Mouse (Mus musculus) neural tube, embryonic 13.5 days (tissue): ENCODE results near the gene Slc6a6. TPM values are rescaled to one million over a fixed set of nuclear protein-coding genes. Genes with fewer than 3 reads are reported as not detected.

ENCODE experiments used
- ATAC-seq: fragments of 200-750 bp; cut with Nextera tagmentation; 2 replicates; pipeline ENCODE4 v1.8.0; 2017; ENCODE audit warnings: low read depth, mild to moderate bottlenecking, moderate TSS enrichment, moderate library complexity
- H3K27ac ChIP-seq: fragments of 300-500 bp; sonication (generic); replicated peaks from 2 replicates; pipeline ENCODE4 v1.5.1; 2015; ENCODE audit warnings: moderate library complexity, mild to moderate bottlenecking, inconsistent platforms
- H3K27me3 ChIP-seq: fragments of 300-500 bp; sonication (generic); 2 replicates; pipeline ENCODE4 v1.6.1; 2015; ENCODE audit warnings: mild to moderate bottlenecking, inconsistent platforms
- H3K36me3 ChIP-seq: fragments of 300-500 bp; sonication (generic); 2 replicates; pipeline ENCODE4 v1.6.1; 2015; ENCODE audit warnings: mild to moderate bottlenecking, inconsistent platforms
- H3K4me1 ChIP-seq: fragments of 300-500 bp; sonication (generic); replicated peaks from 2 replicates; pipeline ENCODE4 v1.6.1; 2015; ENCODE audit warnings: inconsistent platforms
- H3K4me2 ChIP-seq: fragments of 300-500 bp; sonication (generic); 2 replicates; pipeline ENCODE4 v1.6.1; 2015; ENCODE audit warnings: inconsistent platforms, mild to moderate bottlenecking, moderate library complexity
- H3K4me3 ChIP-seq: fragments of 300-500 bp; sonication (generic); 2 replicates; pipeline ENCODE4 v1.5.1; 2015; ENCODE audit warnings: mild to moderate bottlenecking, inconsistent platforms
- H3K9ac ChIP-seq: fragments of 300-500 bp; sonication (generic); 2 replicates; pipeline ENCODE4 v1.6.1; 2015; ENCODE audit warnings: moderate library complexity, mild to moderate bottlenecking, inconsistent platforms
- H3K9me3 ChIP-seq: fragments of 300-500 bp; sonication (generic); 2 replicates; pipeline ENCODE4 v1.6.1; 2016; ENCODE audit warnings: inconsistent platforms
- WGBS: fragments of 180-500 bp; shearing (Covaris S2); methylation state at CpG from one replicate; pipeline ENCODE4 v1.1.7; 2015; 5-methylcytosine and 5-hydroxymethylcytosine counted together
- polyA plus RNA-seq: library from polyadenylated mRNA; unstranded; fragments of >200 nt; fragmentation: Nextera tagmentation; extraction: Ambion mirVana; gene quantifications from 2 replicates; pipeline ENCODE4 v1.2.1, GENCODE M21; 2015

The Slc6a6 gene
- polyA plus RNA-seq, result 63.7 and 70.0 TPM in 2 replicates

DNA sequence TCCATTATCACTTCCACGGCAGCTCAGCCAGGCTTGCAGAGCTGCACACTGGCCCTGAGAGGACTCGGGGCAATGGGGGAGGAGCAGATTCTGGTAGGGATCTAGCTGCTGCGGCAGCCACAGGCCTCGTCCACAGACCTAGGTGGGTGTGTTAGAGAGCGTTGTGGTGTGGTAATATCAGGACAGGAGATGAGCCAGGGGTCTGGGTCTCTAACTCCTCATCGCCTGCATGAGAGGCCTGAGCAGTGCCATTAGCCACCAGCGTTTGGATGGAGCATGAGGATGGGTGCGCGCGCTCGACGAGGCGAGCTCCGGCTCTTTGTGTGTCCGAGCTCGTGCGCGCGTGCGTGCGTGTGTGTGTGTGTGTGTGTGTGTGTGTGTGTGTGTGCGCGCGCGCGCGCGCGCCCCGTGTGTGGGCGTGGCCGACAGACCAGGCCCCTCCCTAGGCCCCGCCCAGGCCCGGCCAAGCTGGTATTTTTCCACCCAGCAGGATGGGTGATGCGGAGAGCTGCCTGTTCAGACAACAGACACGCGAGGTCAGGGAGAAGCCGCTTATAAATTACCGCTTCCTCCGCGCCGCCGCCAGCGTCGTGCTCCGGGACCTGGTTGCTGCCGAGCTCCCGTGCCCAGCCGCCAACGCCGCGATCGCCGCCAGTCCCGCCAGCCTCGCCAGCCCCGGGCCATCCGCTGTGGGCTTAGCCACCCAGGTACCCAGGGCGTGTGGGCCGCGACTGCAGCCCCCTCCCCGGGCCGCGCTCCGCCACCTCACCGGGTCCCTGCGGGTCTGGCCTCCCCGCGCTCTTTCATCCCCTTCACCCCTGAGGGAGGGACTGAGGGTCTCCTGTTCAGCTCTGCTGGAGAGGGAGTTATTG, at the start of gene Slc6a6:
Gene Slc6a6 (plus strand): TSS at position 452 of the 872 bp plus-strand sequence.
- H3K9ac ChIP-seq, result peak within 1 kb of the TSS; percentile 97
- no peaks in the 10 kb centered on the region for H3K27me3 ChIP-seq
- H3K4me1 ChIP-seq, result peaks cover 67% of the 10 kb centered on the region
- peak within 1 kb of the TSS; percentile 83 for H3K4me3 ChIP-seq
- peak; percentile 88 for ATAC-seq
- H3K36me3 ChIP-seq, result no peaks in the 10 kb centered on the region
- under 1% methylated on average over 56 of the region's 69 CpGs for WGBS
- H3K27ac ChIP-seq, result peak within 1 kb of the TSS; percentile 98
- no peaks in the 10 kb centered on the region for H3K9me3 ChIP-seq
- peak within 1 kb of the TSS; percentile 95 for H3K4me2 ChIP-seq

DNA sequence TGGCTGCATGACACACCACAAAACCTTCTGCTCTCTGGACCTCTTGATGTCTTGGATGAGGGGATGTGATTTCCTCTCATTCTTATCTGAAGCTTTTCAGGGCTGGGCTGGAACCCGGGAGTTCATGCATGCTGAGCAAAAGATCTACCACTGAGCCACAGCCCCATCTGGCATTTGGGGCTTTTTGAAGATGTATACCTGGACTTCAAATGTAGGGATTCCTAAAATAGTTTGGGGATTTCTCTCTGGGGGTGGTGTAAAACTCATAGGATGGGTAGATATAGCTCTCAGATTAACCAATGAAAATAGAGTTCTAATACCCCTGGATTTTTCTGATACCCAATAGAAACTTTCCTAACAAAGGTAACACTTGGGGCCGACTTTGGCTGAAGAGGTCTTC, 49.4 kb upstream of the Slc6a6 start:
- no peaks in the 10 kb centered on the region for H3K27me3 ChIP-seq
- WGBS, result 68% methylated on average over 2 of the region's 2 CpGs

DNA sequence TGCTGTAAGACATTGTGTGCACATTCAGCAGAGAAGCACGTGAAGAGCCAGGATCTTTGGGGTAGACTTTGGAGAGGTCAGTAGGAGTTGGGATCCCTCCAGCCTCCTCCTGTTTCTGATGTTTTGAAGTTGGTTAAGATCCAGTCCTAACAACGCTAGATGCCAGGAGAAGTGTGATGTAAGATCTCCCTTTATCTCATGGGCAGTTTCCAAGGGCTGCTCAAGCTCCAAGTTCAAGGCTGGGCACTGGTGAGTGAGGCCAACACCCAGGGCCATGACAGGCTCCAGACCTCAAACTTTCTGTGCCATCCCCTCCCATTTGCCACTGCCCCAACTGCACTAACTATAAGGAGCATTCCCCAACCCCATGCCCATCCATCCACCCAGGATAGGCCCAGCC, 49.0 kb upstream of the Slc6a6 start:
- no peak overlapping the region for H3K4me3 ChIP-seq
- 83% methylated on average over 2 of the region's 2 CpGs for WGBS

More for the DNA sequence above, 49.4 kb upstream of the Slc6a6 start:
- Histone ChIP-seq H3K4me2 (no peak overlapping the region), H3K27ac (no peak overlapping the region), H3K9me3 (peaks cover 5% of the 10 kb centered on the region; the same call in 1 of the 2 replicates), H3K4me3 (no peak overlapping the region), H3K4me1 (no peaks in the 10 kb centered on the region), H3K36me3 (no peaks in the 10 kb centered on the region), H3K9ac (no peak overlapping the region)
- ATAC-seq, result no peak

DNA sequence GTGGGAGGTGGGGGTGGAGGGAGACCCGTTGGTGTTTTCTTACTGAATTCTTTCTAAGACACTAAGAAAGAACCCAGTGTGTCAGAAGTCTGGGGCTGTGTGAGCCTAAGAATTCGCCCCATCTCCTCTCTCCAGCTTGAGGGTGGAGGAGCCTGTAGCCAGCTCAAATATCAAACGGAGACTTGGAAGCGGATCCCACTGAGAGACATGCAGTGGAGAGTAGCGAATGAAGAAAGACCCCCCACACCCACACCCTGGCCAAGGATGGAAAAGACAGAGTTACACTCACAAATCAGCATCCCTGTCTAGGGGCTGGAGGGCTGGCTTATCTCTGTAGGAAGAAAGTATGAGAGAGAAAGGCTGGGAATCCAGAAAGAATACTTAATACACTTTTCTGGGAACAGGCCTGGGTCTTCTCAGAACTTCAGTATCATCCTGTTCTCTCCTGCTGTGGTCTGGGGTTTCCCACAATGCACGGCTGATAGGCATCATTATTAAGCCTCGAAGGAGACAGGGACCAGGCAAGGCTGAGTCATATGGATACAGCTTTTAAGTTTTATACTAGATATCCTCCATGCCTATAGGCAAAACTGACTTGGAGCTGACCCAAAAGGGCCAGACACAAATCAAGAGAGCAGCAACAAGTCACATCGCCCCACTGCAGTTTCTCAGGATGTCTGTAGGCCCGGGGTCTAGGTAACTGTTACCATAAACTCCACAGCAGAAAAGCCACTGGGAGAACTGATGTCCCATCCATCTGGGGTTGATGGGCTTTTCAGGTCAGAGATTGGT, 45.5 kb upstream of the Slc6a6 start:
- H3K9ac ChIP-seq, result no peak overlapping the region
- ATAC-seq, result no peak
- no peaks in the 10 kb centered on the region for H3K4me1 ChIP-seq
- no peak overlapping the region for H3K4me3 ChIP-seq
- no peak overlapping the region for H3K4me2 ChIP-seq
- no peaks in the 10 kb centered on the region for H3K9me3 ChIP-seq
- H3K36me3 ChIP-seq, result no peaks in the 10 kb centered on the region
- 40% methylated on average over 9 of the region's 9 CpGs for WGBS
- no peak overlapping the region; the same call in 1 of the 2 replicates for H3K27ac ChIP-seq
- no peaks in the 10 kb centered on the region for H3K27me3 ChIP-seq

More for the DNA sequence above, 49.0 kb upstream of the Slc6a6 start:
- H3K36me3 ChIP-seq, result no peaks in the 10 kb centered on the region
- H3K9me3 ChIP-seq, result peaks cover 5% of the 10 kb centered on the region; the same call in 1 of the 2 replicates
- H3K9ac ChIP-seq, result no peak overlapping the region
- no peaks in the 10 kb centered on the region for H3K27me3 ChIP-seq
- no peak overlapping the region for H3K27ac ChIP-seq
- no peak for ATAC-seq
- no peak overlapping the region for H3K4me2 ChIP-seq
- no peaks in the 10 kb centered on the region for H3K4me1 ChIP-seq

DNA sequence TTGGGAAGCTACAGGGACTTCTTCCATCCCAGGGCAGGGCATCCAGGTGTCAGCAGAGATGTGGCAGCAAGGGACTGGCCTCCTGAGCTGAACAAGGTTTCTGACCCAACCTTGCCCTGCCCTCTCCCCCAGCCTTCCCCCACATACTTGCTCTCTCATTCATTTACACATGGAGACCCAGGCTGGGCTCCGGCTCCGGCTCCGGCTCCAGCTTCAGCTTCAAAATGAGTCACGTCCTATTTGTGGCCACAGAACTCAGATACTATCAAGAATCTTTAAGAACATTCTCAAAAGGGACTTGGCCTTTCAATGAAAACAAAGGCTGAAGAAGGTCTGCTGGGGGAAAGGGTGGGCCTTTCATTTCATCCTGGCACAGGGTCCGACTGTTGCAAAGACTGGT, 40.8 kb upstream of the Slc6a6 start:
- 88% methylated on average over 5 of the region's 5 CpGs for WGBS
- no peak overlapping the region for H3K9ac ChIP-seq
- H3K27ac ChIP-seq, result no peak overlapping the region
- no peak overlapping the region for H3K4me2 ChIP-seq
- H3K36me3 ChIP-seq, result no peaks in the 10 kb centered on the region
- no peaks in the 10 kb centered on the region for H3K4me1 ChIP-seq
- H3K9me3 ChIP-seq, result no peaks in the 10 kb centered on the region
- ATAC-seq, result no peak
- no peaks in the 10 kb centered on the region for H3K27me3 ChIP-seq
- H3K4me3 ChIP-seq, result no peak overlapping the region

DNA sequence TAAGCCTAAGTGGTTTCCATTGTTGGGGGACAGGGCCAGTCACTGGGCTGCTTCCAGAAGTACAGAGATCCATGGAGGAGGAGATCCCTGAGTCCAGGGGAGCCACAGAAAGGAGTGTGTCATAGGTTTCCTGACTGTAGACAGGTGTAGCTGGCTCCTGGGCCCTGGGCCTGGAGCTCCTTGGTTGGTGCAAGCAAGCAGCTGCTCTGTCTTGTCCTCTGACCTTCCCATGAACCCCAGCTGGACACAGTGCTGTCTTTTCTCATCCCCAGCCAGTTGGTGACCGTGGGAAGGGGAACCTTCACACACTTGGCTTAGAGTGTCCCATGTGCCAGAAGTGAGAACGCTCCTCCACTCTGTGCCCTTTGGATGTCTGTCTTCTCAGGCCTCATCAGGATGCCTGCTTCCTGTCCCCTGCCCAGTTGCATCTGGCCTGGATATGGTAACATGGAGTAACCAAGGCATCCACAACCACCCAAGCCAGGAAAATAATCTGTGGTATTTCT, 40.4 kb upstream of the Slc6a6 start:
- Histone ChIP-seq H3K36me3 (no peaks in the 10 kb centered on the region), H3K4me3 (no peak overlapping the region), H3K4me1 (no peaks in the 10 kb centered on the region), H3K27me3 (no peaks in the 10 kb centered on the region), H3K27ac (no peak overlapping the region), H3K9me3 (no peaks in the 10 kb centered on the region), H3K9ac (no peak overlapping the region), H3K4me2 (no peak overlapping the region)
- 82% methylated on average over 2 of the region's 2 CpGs for WGBS
- ATAC-seq, result no peak

DNA sequence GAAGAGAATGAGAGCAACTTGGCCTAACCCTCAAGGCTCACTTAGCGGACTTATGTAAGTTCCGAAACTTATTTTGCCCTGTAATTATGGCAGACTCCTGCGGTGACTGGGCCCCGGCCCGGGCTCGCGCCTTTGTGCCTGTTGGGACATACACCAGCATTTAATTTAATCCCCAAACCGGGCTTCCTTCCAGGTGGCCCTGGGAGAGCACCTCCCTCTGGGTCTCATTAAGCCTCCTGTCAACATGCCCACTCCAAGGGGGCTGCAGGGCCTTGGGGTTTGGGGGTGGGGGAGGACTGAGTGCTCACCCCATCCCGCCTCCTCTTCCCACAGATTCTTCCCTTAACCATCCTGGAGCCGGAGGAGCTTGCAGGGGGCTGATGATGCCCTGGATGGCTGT, 37.8 kb upstream of the Slc6a6 start:
- Histone ChIP-seq H3K27ac (no peak overlapping the region), H3K36me3 (no peaks in the 10 kb centered on the region), H3K4me2 (no peak overlapping the region), H3K9me3 (no peaks in the 10 kb centered on the region), H3K4me3 (no peak overlapping the region), H3K9ac (no peak overlapping the region), H3K27me3 (no peaks in the 10 kb centered on the region), H3K4me1 (no peaks in the 10 kb centered on the region)
- 77% methylated on average over 10 of the region's 10 CpGs for WGBS
- ATAC-seq, result no peak

DNA sequence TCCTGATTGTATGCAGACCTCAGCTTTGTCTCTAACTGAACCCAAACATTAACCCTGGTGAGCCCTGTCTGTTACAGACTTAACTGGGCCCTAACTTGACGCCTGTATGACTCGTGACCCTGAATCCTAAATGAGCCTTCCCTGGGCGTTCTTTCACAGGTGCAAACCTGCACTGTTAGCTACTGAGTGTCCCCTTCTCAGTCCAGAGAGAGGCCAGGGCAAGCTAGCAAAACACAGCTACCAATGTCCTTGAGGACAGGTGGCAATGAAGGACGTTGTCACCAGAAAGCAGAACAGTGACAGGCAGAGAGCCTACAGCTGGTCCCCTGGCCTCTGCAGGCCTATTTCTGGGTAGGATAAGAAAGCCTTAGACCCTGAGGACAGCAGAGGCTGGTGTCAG, 37.0 kb upstream of the Slc6a6 start:
- no peaks in the 10 kb centered on the region for H3K4me1 ChIP-seq
- ATAC-seq, result no peak
- H3K4me3 ChIP-seq, result no peak overlapping the region
- 80% methylated on average over 4 of the region's 4 CpGs for WGBS
- no peak overlapping the region for H3K4me2 ChIP-seq
- no peaks in the 10 kb centered on the region for H3K9me3 ChIP-seq
- H3K27me3 ChIP-seq, result no peaks in the 10 kb centered on the region
- H3K27ac ChIP-seq, result no peak overlapping the region
- no peak overlapping the region for H3K9ac ChIP-seq
- no peaks in the 10 kb centered on the region for H3K36me3 ChIP-seq

DNA sequence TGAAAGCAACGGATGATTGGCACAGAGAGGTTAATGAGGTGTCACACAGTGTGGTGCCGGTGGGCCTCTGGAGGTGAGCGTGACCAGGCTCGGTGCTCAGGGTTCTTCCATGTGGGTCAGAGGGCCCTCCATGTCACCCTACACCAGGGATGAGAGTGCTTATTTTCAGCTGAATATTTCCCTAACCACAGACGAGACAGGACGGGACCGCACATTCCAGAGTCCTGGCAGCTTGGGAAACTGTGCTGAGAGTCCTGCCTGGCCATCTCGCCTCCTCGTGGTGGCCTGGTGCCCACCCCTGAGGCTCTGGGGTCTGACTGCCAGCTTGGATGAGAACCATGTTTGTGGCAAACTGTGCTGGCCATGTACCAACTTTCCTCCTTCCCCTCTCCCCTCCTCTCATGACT, 36.5 kb upstream of the Slc6a6 start:
- no peak overlapping the region for H3K27ac ChIP-seq
- H3K27me3 ChIP-seq, result no peaks in the 10 kb centered on the region
- no peak overlapping the region for H3K9ac ChIP-seq
- H3K4me1 ChIP-seq, result no peaks in the 10 kb centered on the region
- ATAC-seq, result no peak; the same call in 1 of the 2 replicates
- no peak overlapping the region for H3K4me2 ChIP-seq
- H3K9me3 ChIP-seq, result no peaks in the 10 kb centered on the region
- no peak overlapping the region for H3K4me3 ChIP-seq
- 73% methylated on average over 9 of the region's 9 CpGs for WGBS
- H3K36me3 ChIP-seq, result no peaks in the 10 kb centered on the region

DNA sequence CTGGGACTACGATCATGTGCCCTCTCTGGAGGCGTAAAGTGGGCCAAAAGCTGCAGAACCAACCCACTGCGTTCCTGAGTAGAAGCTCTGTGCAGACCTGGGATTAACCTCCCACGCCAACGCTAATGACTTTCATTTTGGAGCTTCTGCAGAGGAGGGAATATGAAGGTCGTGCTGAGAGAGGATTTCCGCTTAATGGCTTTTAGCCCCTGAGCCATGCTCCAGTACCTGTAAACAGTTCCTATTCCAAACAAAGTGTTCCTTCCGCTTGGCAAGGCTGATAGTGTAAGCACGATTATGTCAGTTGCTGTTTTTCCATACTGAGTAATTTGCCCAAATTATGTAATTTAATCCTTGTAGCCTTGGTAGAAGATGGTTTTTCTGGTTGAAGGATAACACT, 33.6 kb upstream of the Slc6a6 start:
- Histone ChIP-seq H3K27ac (no peak overlapping the region), H3K9ac (no peak overlapping the region), H3K4me1 (no peaks in the 10 kb centered on the region), H3K9me3 (no peaks in the 10 kb centered on the region), H3K4me2 (no peak overlapping the region), H3K4me3 (no peak overlapping the region), H3K27me3 (no peaks in the 10 kb centered on the region), H3K36me3 (no peaks in the 10 kb centered on the region)
- WGBS, result 86% methylated on average over 9 of the region's 9 CpGs
- ATAC-seq, result no peak

DNA sequence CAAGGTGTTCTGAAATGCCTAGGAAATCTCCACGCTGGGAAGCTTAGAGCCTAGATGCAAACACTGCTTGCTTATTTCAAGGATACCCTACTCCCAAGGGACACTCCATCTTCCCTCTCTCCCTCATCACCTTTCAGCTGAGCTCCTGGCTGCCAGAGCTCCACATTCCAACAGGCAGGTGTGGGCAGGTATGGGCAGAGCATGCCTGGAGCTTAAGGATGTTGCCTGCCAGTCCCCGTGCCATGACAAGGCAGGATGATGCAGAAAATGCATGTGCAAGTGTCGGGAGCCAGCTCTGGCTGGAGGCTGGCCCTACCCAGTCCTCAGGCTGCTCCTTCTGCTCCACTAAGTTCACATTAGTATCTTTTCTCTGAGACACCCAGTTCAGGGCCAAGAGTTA, 31.6 kb upstream of the Slc6a6 start:
- Histone ChIP-seq H3K36me3 (no peaks in the 10 kb centered on the region), H3K4me3 (no peak overlapping the region), H3K27me3 (no peaks in the 10 kb centered on the region), H3K4me2 (no peak overlapping the region), H3K9me3 (no peaks in the 10 kb centered on the region), H3K9ac (no peak overlapping the region), H3K4me1 (no peaks in the 10 kb centered on the region), H3K27ac (no peak overlapping the region)
- 88% methylated on average over 3 of the region's 3 CpGs for WGBS
- no peak for ATAC-seq

DNA sequence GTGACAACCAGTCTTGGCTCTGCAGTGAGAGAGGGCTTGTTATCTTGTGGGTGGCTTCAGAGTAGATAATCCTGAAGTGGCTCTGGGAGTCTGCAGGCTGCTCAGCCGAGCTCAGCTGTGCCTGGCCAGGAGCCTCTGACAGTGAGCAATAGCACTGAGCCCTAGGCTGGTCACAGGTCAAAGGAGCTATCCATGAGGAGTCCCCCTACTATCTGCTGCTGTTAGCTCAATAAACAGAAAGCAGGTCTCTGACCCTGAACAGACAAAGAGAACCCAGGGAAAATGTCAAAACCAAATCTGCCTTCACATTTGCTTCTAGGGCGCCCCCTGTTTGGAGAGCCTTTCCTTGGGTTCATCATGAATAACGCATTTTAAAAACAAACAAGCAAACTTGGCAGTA, 28.6 kb upstream of the Slc6a6 start:
- Histone ChIP-seq H3K27me3 (no peaks in the 10 kb centered on the region), H3K9ac (no peak overlapping the region), H3K27ac (no peak overlapping the region), H3K36me3 (no peaks in the 10 kb centered on the region), H3K4me1 (peaks cover 3% of the 10 kb centered on the region; the same call in 1 of the 2 replicates), H3K9me3 (no peaks in the 10 kb centered on the region), H3K4me3 (no peak overlapping the region), H3K4me2 (no peak overlapping the region)
- no peak for ATAC-seq
- WGBS, result 51% methylated on average over 3 of the region's 3 CpGs
